Mouse (Mus musculus) testis, postnatal 10 days (tissue): ENCODE results near the gene Slc25a40.

ENCODE experiments used
- DNase-seq: peaks from one replicate; pipeline ENCODE4 v3.0.0; 2021; ENCODE audit warnings: low spot score

Gene Slc25a40

GRCm38 (mm10) chr5:8489471-8490110 lies 66.9 kb downstream of the Slc25a40 start:
- no peak for DNase-seq

DNA sequence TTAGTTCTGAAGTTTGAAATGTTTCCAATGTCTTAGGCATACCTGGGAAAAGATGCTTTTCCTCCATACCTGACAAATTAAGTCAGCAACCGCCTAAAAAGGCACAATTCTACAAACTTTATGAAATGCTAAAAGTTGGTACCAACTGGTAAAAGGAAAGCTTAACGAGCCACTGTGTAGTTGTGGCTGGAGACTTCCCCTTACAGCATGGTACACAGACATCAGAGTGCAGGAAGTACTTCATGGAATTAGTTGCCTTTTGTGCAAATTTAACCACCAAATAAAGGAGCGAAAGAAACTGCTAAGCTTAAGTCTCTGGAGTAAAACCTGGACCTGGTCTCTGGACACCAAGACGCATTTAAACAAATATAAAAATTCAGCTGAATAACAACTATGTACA lies 69.1 kb downstream of the Slc25a40 start:
- no peak for DNase-seq
